Mouse (Mus musculus) cerebellum, adult 9-10 months (tissue): ENCODE data around the gene Npr3.
A peak's percentile ranks its signal among the peaks of the same experiment; 100 is the strongest.
"Not testable (repeated sequence)": the region's sequence is repeated elsewhere in the genome, so short reads cannot be mapped to it uniquely, and the experiment has no call there.

Experiments
- DNase-seq: peaks from one replicate; pipeline ENCODE4 v3.0.0; 2022

The Npr3 gene

DNA sequence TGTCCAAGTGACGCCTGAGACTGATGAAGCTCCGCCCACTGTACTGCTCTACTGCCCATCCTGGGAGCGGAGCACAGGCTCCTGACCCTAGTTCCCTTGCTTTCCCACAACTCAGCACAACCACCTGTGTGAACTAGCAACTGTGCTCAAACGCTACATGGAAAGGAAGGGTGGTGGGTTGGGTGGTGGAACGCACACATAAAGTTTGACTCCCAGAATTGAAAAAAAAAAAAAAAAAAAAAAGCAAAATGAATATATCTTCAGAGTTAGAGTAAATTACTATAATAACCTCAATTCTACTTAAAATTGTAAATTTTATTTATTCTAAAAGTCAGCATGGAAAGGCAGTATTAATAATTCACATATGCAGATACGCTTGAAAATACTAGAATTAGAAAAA lies 25.3 kb downstream of the Npr3 start:
- DNase-seq: no peak

DNA sequence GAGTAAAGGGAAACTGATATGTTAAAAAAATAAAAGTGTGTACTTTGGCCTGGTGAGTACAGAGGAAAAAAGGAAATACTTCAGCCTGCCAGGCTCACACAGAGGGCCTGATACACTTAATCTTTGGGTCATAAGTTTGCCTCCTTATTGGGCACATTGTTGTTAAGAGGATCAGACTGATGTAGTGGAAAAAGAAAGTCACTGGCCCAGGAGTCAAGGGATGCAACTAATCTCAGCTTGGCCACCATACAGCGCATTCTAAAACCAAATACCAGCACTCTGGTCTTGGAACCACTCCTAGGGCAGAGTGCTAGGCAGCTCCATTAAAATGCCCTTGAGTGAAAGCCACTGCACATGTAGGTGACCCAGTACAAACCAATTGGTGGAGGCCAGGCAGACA lies 28.8 kb downstream of the Npr3 start:
- no peak for DNase-seq

DNA sequence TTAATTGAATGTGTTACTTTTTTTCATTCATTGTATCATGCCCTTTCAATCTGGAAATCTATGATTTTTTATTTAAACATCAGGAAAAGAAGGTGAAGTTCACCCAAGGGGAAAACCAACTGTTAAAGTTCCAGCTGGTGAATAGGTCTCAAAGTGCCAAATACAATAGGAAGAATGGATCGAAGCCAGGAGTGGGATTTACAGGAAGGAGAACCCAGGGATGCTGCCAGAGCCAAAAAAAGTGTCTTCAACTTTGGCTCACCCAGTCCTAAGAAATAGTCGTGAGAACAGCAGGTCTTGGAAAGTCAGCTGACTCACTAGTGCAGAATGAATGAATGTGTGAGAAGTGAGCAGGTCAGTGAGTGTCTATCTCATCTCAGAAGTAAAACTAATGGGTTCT lies 29.8 kb downstream of the Npr3 start:
- DNase-seq: no peak

DNA sequence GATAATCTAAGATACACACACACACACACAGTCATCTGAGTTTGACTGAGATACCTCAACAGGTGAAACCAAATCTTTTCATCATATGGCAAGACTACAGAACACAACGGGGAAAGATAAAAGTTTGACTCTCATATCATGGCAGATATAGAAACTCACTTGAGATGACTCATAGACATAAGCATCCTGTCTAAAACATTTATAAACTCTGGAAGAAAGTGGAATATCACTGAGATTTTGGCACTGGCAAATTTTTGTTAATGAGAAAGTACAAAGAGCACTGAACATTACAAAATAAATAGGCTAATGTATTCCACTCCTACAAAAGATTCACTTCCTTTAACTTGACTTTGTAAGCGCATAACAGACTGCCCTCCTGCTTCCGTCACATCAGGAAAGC lies 40.2 kb downstream of the Npr3 start:
- no peak for DNase-seq

DNA sequence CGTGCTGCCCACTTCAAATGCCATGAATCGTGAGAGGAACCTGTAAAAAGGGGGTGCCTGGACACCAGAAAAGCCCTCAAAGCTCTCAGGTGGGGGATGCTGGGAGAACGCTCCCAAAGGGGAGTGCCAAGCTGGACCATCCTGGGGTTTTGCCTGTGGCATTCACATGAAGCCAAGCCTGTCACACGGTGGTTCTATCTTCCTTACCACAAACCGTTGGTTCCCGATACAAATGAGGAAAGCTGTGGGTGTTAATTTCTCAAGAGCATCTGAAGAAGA lies 43.6 kb downstream of the Npr3 start:
- no peak for DNase-seq

DNA sequence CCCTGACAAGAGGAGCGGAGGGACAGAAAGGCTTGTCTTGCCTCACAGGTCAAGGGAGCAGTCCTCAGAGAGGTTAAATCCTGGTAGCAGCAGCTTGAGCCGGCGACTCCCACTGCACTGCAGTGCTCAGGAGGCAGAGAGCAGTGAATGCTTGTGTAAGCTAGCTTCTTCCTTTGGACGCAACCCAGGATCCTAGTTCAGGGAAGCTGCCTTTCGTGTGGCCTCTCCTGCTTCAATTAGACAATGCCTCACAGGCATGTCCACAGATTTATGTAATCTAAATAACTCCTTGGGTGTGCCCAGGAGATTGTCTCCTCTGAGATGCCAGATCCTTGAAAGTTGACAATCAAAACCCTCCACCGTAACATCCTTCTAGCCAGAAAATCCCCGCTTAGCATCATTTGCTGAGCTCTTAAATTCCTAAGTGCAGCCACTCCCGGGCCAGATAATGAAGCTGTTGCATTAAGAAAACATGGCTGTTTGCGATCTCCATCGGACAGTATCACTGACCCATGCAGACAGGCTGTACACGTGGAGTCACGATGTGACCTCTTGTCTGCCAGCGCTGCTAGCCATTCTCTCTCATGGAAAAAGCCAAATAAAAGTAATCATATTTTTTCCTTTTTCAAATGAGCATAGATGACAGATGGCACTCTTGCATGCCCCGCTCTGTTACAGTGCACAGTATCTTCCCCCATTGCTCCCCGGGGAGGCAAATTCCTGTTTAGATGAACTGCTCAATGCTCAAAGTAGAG lies 44.1 kb downstream of the Npr3 start:
- DNase-seq: no peak

DNA sequence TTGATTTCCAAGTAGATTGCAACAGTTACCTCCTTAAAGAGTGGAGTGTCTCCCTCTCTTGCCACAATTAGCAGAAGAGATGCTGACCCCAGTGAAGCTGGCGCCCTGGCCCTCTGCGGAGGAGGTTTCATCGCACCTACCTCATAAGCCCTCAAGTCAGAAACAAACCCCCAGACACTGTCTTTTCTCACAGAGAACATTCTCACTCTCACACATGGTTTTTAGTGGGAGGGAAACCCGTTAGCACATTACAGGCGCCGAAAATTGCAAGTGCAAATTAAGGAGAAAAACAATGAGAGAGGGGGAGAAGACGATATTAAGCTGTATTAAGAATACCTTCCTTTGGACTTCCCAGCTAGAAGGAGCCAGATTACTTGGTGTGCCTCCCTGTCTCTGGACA lies 44.8 kb downstream of the Npr3 start:
- no peak for DNase-seq

DNA sequence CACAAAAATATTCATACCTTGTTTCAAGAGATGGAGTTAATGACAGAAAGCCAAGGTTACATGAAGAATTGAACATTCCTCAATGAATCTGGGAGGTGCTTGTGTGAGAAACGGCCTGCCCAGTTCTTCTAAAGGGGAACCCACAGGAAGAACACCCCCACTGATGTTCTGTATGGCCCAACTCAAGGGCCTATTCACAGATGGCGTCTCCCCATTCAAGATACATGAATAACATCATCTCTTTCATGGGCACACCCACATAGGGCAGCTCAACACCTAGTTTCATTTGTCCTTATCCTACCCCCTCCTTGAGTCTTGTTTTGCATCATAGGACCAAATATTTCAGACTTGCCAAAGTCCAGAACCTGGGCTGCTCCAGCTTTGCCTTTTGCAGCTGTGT lies 46.8 kb downstream of the Npr3 start:
- no peak for DNase-seq

DNA sequence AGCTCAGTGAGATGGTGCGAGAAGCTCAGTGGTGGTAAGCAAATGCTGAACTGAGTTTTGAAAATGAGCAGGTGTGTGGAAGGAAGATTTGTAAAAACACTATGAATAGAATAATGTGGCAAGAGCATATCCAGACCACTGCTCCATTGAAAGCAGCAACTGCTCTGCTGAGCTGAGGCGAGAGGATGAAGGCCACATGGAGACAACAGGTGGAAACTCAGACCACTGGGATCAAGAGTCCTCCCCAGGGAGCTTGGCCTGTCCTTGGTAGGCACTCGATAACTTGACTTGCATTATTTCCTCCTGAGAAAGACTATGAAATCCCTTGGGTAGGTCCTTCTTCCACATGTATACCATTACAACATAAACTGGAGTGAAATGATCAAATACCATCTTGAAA lies 47.3 kb downstream of the Npr3 start:
- DNase-seq: no peak

DNA sequence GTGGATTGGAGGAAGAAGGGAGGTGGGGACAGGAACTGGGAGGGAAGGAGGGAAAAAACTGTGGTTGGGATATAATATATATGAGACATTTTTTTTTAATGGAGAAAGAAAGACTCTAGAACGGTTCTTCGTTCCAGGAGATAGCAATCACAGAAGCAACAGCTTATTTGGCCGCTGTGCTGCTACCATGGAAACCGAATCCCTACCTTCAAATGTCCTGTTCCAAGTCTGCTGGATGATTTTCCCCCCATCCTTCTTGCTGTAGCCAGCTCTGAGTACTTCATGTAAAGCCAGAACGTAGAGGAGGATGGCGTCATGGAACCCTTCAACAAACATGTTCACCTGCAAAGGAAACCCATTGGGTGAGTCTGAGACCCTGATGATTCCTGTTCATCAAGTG lies 48.7 kb downstream of the Npr3 start:
- no peak for DNase-seq

DNA sequence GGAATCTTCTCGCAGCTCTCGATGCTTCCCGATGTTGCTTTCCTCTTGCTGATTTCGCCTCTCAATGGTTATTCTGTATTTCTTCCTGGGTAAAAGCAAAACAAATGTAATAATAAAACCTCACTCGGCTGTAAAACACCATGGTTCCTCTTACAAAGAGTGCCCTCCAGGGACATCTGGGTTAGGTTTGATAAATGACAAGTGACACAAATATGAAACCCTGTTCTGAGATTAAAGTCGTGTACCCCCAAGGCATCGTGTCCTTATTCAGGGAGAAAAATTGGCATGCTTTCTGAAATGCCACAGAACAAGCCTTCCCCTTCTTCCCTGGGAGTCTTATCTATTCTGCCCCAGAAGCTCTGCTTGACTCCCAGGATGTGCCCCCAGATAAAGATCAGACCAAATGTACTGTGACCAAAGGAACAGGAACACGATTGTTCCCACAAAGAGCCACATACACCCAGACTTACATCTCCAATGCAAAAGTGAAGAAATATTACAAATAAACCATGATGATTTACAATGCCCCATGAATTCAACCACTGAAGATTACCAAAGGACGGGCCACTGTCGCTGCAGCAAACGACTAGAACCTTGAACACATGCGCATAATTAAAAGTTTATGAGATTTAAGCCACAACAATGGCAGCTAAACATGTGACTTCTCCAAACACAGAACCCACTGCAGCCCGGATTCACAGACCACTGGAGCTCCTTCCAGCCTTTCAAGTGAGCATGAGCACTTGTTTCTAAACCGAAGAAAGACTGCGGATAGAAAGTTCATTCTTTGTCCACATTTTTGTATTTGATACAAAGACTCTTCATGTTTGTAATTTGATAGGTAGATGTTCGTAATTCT lies 61.7 kb downstream of the Npr3 start:
- no peak for DNase-seq

DNA sequence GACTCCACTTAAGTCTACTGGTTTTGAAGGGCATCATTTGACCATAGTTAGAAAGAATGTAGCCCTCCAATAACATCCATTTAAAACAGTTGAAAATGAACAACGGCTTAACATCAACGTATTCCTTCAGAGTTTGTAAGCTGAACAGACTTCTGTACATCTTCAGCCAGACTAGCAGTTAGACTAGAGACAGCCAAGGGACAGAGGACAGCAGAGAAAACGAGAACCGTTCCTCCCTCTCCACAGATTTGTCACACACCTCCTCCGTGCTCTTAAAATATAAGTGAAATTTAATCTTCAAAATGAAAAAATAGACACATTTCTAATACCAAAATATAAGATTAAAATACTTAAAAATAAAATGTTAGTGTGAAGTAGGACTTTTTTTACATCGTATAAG lies 63.0 kb downstream of the Npr3 start:
- no peak for DNase-seq

DNA sequence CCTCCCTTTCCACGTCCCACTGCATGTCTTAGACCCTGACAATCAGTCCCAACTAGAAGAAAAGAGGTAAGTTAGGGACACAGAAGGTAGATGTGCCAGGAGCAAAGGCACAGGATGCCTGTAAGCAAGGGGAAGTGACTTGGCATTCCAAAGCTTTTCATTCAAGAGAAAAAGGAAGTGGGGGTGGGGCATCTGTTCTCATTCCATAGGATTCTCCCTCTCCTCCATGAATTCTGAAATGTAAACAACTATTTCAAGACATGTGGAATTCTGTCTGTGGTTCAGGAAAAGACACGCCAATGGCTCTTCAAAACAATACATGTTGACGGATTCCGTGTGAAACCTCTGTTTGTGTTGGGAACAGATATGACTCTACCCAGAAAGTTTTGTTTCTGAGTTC lies 65.3 kb downstream of the Npr3 start:
- DNase-seq: no peak

DNA sequence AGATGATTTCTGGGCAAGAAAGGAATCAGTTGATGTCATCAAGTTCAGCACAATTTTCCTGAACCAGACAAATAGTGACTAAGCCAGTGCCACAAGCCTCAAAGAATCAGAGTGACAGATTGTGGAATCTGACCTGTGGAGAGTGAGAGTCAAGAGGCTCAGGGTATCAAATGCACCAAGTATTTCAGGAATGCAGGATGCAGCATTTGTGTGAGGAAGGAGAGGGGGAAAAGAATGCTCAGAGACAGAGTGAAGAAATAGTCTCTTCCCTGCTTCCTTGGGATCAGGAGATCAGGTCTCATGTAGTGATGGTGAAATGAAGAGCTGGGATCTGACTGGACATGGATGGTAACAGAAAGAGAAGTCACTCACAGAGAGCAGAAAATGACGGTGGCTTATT lies 71.2 kb downstream of the Npr3 start:
- DNase-seq: no peak

DNA sequence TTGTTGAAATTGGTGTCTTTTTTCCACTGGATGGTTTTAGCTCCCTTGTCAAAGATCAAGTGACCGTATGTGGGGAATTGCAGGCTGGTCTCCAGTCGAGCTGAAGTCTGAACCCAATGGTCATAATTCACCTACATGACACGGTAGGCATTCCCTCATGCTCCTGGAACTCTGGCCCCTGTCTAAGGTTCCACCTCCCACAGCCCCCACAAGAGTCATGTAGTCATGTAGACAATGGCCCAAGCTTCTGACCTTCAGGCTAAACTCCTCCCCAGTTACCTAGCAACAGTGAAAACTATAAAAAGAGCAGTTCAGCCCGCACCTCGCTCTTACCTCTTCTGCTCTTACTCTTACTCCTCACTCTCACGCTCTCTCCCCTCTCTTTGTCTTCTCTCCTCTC lies 84.7 kb downstream of the Npr3 start:
- not testable (repeated sequence) for DNase-seq

DNA sequence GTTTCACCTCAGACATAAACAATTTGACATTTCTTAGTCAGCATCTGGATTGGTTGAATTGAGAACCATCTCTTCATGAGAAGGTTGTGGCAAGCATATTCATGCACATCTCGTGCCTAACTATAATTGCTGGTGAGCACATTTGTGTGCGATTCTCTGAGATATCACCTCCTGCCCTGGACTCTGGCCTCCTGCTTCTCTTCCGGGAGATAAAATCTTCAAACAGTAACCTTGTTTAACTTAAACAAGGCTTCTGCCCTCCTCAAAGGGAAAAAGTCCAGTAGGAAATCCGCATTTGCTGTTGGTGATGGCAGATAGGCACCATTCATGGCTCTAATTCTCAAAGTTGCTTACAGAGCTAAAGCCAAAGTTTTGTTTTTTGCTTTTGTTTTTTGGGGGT lies 91.5 kb downstream of the Npr3 start:
- DNase-seq: no peak

DNA sequence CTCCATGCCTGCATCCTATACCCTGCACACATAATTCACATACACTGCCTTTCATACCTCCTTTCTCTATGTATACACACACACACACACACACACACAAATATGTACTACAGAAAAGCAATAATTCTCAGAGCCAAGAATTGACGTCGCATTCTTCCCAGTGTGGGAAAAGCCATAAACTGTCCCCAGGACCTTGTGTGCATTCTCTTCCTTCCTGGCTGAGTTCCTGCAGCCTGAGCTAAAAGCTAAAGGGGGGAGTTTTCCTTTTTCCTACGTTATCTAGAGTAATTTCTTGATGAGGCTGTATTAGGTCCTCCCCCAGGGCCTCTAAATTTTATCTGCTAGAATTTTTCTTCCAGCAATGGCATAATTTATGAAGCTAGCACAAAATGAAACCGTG lies 103.5 kb downstream of the Npr3 start:
- no peak for DNase-seq

DNA sequence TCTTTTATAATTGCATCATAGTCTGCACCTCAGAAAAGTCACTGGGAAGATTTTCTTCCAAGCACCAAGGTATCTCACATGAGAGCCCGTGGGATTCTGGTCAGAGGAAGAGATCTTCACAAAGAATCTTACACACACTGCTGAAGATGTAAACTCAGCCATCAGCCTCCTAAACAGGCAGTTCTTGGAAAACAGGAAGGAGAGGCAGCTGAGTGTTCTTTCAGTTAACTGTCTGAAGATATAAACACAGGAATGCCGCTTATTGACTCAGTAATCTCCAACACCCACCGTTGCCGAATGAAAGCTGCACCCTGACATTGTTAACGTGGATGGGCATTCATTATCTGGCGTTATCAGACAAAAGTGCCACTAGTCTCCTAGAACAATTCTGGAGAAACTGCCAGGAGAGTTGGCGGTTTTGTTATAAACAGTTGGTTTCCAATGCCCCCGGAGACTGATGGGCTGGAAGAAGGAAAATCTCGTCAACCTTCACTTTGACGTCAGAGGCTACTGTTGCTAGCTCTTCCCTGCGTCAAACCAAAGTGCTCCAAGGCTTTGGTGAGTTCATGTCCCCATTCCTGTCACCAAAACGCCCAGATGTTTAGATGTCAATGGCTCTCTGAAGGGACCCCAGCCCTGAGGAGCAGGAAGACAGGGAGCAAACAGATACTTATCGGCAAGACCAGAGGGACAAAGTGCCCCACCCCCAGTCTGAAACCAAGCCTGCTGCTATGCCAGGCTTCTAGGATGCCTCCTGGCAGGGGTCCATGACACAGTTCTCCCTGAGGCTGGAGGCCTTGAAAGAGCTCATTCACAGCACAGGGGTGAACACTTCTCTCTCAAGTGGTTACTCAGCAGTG lies 105.0 kb downstream of the Npr3 start:
- DNase-seq: peak; percentile 3

DNA sequence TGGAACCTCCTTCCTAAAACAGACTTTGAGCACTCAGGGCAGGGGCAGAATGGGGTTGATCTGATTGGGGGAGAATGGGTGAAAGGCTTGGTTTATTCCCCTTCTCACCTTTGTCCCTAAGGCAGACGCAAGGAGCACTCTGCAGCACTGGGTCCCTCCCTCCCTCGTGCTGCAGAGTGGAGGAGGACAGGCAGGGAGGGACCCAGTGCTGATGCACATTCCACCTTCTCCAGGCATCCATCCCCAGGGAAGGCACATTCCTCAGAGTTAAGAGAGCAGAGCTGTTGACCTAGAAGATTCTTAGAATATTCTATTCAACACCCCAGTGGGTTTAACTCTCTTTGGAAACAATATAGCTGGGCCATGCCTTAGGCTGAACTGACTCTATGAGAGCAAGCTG lies 112.5 kb downstream of the Npr3 start:
- no peak for DNase-seq
